Mouse (Mus musculus): Measurements from ENCODE around the gene Gm4922. TPM values are rescaled to one million over a fixed set of nuclear protein-coding genes. Genes with fewer than 3 reads are reported as not detected.

The Gm4922 gene
- not detected for polyA plus RNA-seq (2017; shearing (Covaris generic))

GRCm38 (mm10) chr10:18786693-18787092 lies at the start of gene Gm4922:
TSS of gene Gm4922 (minus strand) at chr10:18786793.

GRCm38 (mm10) chr10:18743286-18744142 lies 43.1 kb downstream of the Gm4922 start, which contains the start of gene Arfgef3:
TSS of gene Arfgef3 (minus strand) at chr10:18743949.

Other genes with a start within 250 kb of the Gm4922 start
- gene Hebp2, start 240.7 kb downstream of the Gm4922 start, polyA plus RNA-seq (2017; shearing (Covaris generic)) = not detected
- 0.85 TPM for gene Arfgef3, start 42.8 kb downstream of the Gm4922 start, polyA plus RNA-seq (2017; shearing (Covaris generic))
- 0.24 TPM for gene Perp, start 58.2 kb upstream of the Gm4922 start, polyA plus RNA-seq (2017; shearing (Covaris generic))
- gene Tnfaip3, start 228.9 kb upstream of the Gm4922 start, polyA plus RNA-seq (2017; shearing (Covaris generic)) = 58.3 TPM

All from inflammation-experienced regulatory T-cells, adult 16 weeks (primary cell).